Mouse (Mus musculus) cerebellum, adult 2 months (tissue): Measurements from ENCODE around the gene Tfe3. TPM values are rescaled to one million over a fixed set of nuclear protein-coding genes. Genes with fewer than 3 reads are reported as not detected.
A peak's percentile ranks its signal among the peaks of the same experiment; 100 is the strongest.
"Not testable (repeated sequence)": the region's sequence is repeated elsewhere in the genome, so short reads cannot be mapped to it uniquely, and the experiment has no call there.

Experiments
- DNase-seq, 2 experiments: peaks; one replicate each; pipeline ENCODE4 v3.0.0; 2021
- H3K27ac ChIP-seq: fragments of 200-500 bp; 2 replicates; pipeline ENCODE4 v1.5.1; 2012; ENCODE audit warnings: low read length, control low read depth, inconsistent platforms; ENCODE audit not compliant: insufficient read depth
- H3K27me3 ChIP-seq: fragments of 200-500 bp; 2 replicates; pipeline ENCODE4 v1.6.1; 2012; ENCODE audit warnings: inconsistent platforms, mild to moderate bottlenecking, low read length, moderate library complexity; ENCODE audit not compliant: control insufficient read depth, insufficient read depth
- H3K4me1 ChIP-seq: fragments of 200-500 bp; 2 replicates; pipeline ENCODE4 v1.6.1; 2011; ENCODE audit warnings: low read length; ENCODE audit not compliant: control insufficient read depth, insufficient read depth
- H3K4me3 ChIP-seq: fragments of 200-500 bp; replicated peaks from 2 replicates; pipeline ENCODE3; 2011; ENCODE audit warnings: mild to moderate bottlenecking, low read depth, low read length, control low read depth; ENCODE audit not compliant: insufficient read depth
- CTCF ChIP-seq: fragments of 200-500 bp; IDR thresholded peaks from 2 replicates; pipeline ENCODE4 v1.5.1; 2011; ENCODE audit warnings: low read depth, mild to moderate bottlenecking, control low read depth, low read length, moderate library complexity, borderline replicate concordance; ENCODE audit not compliant: insufficient read depth
- POLR2A ChIP-seq: fragments of 200-500 bp; IDR thresholded peaks from 2 replicates; pipeline ENCODE4 v1.6.1; 2011; ENCODE audit warnings: low read length, control low read depth, borderline replicate concordance; ENCODE audit not compliant: insufficient read depth
- WGBS: fragments of 180-500 bp; shearing (Covaris S2); methylation state at CpG from one replicate; pipeline ENCODE4 v1.1.7; 2018; 5-methylcytosine and 5-hydroxymethylcytosine counted together
- polyA plus RNA-seq: library from polyadenylated mRNA; depleted of rRNA; stranded (reverse); fragments of >200 nt; gene quantifications from 2 replicates; pipeline ENCODE4 v1.2.3, GENCODE M21; 2012; rRNA removed

The Tfe3 gene
- polyA plus RNA-seq: 24.4 and 24.5 TPM in 2 replicates

GRCm38 (mm10) chrX:7762137-7762920, at the start of gene Tfe3:
Gene Tfe3 (plus strand): TSS chrX:7762560.
- Histone ChIP-seq H3K4me1 (peaks cover 5% of the 10 kb centered on the region; the same call in 1 of the 2 replicates), H3K27me3 (no peaks in the 10 kb centered on the region), H3K27ac (peak within 1 kb of the TSS; percentile 66), H3K4me3 (peak within 1 kb of the TSS; percentile 84)
- TF ChIP-seq CTCF (no peak), POLR2A (peak; percentile 61; the same call in 1 of the 2 replicates)
- 8% methylated on average over 38 of the region's 38 CpGs for WGBS
- DNase-seq: peak; percentile 90 to 95

DNA sequence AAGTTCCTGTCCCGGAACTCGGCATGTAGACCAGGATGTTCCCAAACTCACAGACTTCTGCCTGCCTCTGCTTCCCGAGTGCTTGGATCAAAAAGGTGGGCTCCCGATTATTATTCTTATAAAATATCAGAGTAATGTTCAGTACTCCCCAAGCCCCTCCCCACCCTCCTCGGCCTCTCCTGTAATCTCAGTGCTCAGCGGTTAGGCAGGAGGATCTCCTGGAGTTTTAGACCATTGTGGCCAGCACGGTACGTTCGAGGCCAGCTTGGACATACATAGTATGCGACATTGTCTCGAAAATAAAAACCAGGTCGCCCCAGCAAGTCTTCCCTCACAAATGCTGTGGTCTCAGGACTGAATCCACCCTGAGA, 48.6 kb upstream of the Tfe3 start:
- WGBS: 14% methylated on average over 5 of the region's 12 CpGs

GRCm38 (mm10) chrX:7714135-7714899, 48.0 kb upstream of the Tfe3 start, which contains the start of gene Wdr45:
Gene Wdr45 (plus strand): TSS chrX:7714333.
- Histone ChIP-seq H3K27ac (peak within 1 kb of the TSS; percentile 88), H3K4me3 (peak within 1 kb of the TSS; percentile 67)
- not testable (repeated sequence) for H3K27me3 ChIP-seq, H3K4me1 ChIP-seq
- DNase-seq: peak; percentile 94 to 97
- 7% methylated on average over 44 of the region's 60 CpGs for WGBS

More for the DNA sequence above, 48.6 kb upstream of the Tfe3 start:
- not testable (repeated sequence) for H3K27ac ChIP-seq, H3K27me3 ChIP-seq, H3K4me1 ChIP-seq, DNase-seq
- H3K4me3 ChIP-seq: peak overlapping the region; percentile 67

DNA sequence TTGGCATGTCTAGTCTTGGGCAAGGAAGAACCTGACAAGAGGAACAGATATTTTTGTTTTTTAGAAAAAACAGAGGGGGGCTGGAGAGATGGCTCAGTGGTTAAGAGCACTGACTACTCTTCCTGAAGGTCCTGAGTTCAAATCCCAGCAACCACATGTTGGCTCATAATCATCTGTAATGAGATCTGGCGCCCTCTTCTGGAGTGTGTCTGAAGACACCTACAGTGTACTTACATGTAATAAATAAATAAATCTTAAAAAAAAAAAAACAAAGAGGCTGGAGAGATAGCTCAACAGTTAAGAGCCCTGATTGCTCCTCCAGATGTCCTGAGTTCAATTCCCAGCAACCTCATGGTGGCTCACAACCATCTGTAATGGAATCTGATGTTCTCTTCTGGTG, 46.3 kb upstream of the Tfe3 start:
- not testable (repeated sequence) for H3K4me1 ChIP-seq, H3K27me3 ChIP-seq, DNase-seq, H3K27ac ChIP-seq, H3K4me3 ChIP-seq
- WGBS: 35% methylated on average over 1 of the region's 1 CpGs

DNA sequence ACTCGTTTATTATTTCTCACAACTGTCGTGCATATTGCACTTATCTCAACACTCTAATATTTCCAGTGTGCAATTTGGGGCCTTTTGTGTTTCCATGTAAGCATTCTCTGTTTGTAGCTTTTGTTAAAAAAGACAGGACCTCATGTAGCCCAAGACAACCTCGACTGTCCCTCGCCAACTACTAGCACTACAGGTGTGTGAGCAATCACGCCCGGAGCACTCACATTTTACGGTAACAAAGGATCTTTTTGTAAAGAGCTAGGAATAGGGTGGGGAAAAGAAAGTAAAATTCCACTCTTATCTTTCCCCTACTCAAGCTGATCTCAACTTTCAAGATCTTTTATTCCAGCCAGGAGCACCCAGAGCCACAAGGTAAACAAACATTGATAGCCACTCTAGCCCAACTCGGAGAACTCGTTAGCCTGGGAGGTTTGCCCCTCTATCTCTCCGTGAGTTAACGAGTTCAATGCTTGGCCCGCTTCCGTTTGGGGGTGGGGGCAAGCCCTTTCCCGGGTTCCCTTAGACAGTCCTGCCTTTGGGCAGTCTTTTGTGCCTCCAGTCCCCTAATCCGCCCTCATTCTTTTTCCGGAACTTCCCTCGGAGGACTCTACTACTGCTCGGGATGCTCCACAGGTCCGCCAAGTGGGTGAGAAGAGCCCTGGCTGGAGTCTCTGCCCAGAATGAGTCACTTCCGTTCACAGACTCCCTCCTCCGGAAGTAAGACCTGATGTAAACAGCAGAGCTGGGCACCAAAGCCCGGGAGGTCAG, 40.7 kb upstream of the Tfe3 start, which contains the start of gene Gm45208:
Gene Gm45208 (plus strand): TSS at position 732 of the 768 bp plus-strand sequence.
- peak within 1 kb of the TSS; percentile 99 for H3K27ac ChIP-seq
- 13% methylated on average over 22 of the region's 22 CpGs for WGBS
- no peaks in the 10 kb centered on the region for H3K27me3 ChIP-seq
- H3K4me3 ChIP-seq: peak within 1 kb of the TSS; percentile 100
- peak; percentile 79 to 83 for DNase-seq
- TF ChIP-seq CTCF (no peak), POLR2A (peak; percentile 61; the same call in 1 of the 2 replicates)
- no peaks in the 10 kb centered on the region for H3K4me1 ChIP-seq

GRCm38 (mm10) chrX:7722282-7722611, 40.1 kb upstream of the Tfe3 start:
- TF ChIP-seq POLR2A: no peak
- H3K27ac ChIP-seq: peak overlapping the region; percentile 99
- H3K4me3 ChIP-seq: peak overlapping the region; percentile 100
- DNase-seq: no peak
- 13% methylated on average over 11 of the region's 11 CpGs for WGBS
- H3K27me3 ChIP-seq: no peaks in the 10 kb centered on the region
- H3K4me1 ChIP-seq: no peaks in the 10 kb centered on the region

GRCm38 (mm10) chrX:7722691-7723090, 39.7 kb upstream of the Tfe3 start:
- 24% methylated on average over 4 of the region's 4 CpGs for WGBS
- H3K4me3 ChIP-seq: peak overlapping the region; percentile 100
- TF ChIP-seq CTCF (no peak), POLR2A (no peak)
- no peak for DNase-seq
- no peak overlapping the region for H3K27ac ChIP-seq
- no peaks in the 10 kb centered on the region for H3K4me1 ChIP-seq
- H3K27me3 ChIP-seq: no peaks in the 10 kb centered on the region

DNA sequence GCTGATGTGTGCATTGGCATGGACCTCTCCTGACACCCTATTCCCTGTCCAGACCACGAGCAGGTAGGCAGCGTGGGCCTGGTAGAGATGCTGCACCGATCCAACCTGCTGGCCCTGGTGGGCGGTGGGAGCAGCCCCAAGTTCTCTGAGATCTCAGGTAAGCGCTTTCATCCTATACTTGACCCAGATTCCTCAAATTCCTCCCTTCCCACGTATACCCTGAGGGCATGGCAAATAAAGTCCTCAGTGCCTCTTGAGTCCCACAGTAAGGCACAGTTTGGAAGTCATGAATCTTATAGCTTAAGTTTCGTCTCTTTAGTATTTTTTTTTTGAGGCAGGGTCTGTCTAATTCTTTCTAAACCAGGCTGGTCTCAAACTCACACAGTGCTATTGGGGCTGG, 38.2 kb upstream of the Tfe3 start:
- no peaks in the 10 kb centered on the region for H3K27me3 ChIP-seq
- TF ChIP-seq POLR2A: no peak
- no peak for TF ChIP-seq CTCF
- no peak overlapping the region for H3K27ac ChIP-seq
- DNase-seq: no peak
- H3K4me3 ChIP-seq: no peak overlapping the region
- H3K4me1 ChIP-seq: no peaks in the 10 kb centered on the region
- 87% methylated on average over 7 of the region's 7 CpGs for WGBS
